Mouse (Mus musculus): ENCODE results near the gene Kazn. TPM values are rescaled to one million over a fixed set of nuclear protein-coding genes. Genes with fewer than 3 reads are reported as not detected.
A peak's percentile ranks its signal among the peaks of the same experiment; 100 is the strongest.

Kazn gene
- polyA plus RNA-seq, 1 experiment: 2.7 TPM

DNA sequence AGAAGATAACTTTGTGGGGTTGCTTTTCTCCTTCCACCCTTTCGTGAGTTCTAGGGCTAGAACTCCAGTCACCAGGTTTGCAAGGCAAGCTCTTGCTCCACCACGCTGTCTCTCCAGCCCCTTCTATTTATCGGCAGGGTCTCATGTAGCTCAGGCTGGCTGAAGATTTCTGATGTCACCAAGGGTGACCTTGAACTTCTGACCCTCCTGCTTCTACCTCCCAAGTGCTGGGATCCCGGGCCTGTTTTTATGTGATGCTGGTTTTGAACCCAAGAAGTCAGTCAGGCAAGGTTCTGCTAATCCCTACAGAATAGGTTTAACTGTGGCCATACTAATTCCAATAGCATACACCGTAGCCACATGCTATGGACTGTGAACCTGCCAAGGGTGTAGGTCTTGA lies 5.4 kb upstream of the Kazn start:
- Histone ChIP-seq H3K36me3 (replicated peaks; ENCODE audit: low read length) (no peaks in the 10 kb centered on the region), H3K27me3 (replicated peaks) (peaks cover 27% of the 10 kb centered on the region), H3K9me3 (no peaks in the 10 kb centered on the region), H3K4me3 (replicated peaks) (no peak overlapping the region), H3K4me1 (no peaks in the 10 kb centered on the region; the same call in 1 of the 2 replicates)
- no peak for TF ChIP-seq GATA1 (IDR thresholded peaks at IDR 0.05; ENCODE audit: borderline replicate concordance, low read length)
- TF ChIP-seq FLI1 (IDR thresholded peaks at IDR 0.05; ENCODE audit: low read length): no peak

DNA sequence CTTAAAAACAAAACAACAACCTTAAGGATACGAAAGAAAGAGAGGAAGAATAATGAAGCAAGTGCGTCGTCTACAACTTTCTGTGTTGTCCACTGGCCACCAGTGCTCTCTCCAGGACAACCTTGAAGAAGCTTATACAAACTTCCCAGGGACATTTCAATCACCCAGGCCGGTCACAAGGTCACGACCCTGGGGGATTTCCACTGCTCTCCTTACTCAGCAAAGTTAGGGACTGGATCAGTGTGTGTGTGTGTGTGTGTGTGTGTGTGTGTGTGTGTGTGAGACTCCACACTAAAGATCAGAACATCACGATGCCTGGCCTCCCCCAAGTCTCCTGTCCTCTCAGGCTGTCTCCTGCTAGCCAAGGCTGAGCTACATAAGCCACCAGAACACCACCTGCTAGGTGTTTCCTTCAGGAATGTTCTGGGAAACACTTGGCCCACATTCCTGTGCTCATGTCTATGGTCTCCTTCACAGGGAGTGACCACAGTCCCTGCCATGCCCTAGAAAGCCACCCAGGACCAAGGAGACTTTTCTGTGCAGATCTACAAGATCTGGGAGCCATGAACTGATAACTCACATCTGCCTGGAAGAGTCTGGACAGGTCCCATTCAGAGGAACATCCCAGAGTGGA lies 3.7 kb upstream of the Kazn start:
- Histone ChIP-seq H3K36me3 (replicated peaks; ENCODE audit: low read length) (no peaks in the 10 kb centered on the region), H3K9me3 (no peaks in the 10 kb centered on the region), H3K4me1 (peaks cover 17% of the 10 kb centered on the region), H3K4me3 (replicated peaks) (no peak overlapping the region), H3K27me3 (replicated peaks) (peaks cover 45% of the 10 kb centered on the region)
- TF ChIP-seq GATA1 (IDR thresholded peaks at IDR 0.05; ENCODE audit: borderline replicate concordance, low read length) (no peak), FLI1 (IDR thresholded peaks at IDR 0.05; ENCODE audit: low read length) (no peak)

DNA sequence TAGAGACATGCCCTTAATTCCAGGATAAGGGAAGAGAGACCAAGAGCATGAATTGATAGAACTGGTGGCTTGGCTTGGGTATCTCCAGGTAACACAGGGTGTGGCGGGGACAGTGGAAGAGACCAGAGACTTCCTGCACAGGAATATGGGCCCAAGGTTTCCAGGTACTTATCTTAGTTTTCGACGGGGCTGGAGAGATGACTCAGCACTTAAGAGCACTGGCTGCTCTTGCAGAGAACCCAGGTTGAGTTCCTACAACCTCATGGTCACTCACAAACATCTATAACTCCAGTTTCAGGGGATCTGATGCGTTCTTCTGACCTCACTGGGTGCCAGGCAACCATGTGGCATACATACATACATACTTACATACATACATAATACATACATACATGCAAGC lies 3.0 kb upstream of the Kazn start:
- Histone ChIP-seq H3K9me3 (no peaks in the 10 kb centered on the region), H3K36me3 (replicated peaks; ENCODE audit: low read length) (no peaks in the 10 kb centered on the region), H3K4me3 (replicated peaks) (no peak overlapping the region), H3K27me3 (replicated peaks) (peaks cover 52% of the 10 kb centered on the region), H3K4me1 (peaks cover 17% of the 10 kb centered on the region)
- TF ChIP-seq GATA1 (IDR thresholded peaks at IDR 0.05; ENCODE audit: borderline replicate concordance, low read length) (no peak), FLI1 (IDR thresholded peaks at IDR 0.05; ENCODE audit: low read length) (no peak)

DNA sequence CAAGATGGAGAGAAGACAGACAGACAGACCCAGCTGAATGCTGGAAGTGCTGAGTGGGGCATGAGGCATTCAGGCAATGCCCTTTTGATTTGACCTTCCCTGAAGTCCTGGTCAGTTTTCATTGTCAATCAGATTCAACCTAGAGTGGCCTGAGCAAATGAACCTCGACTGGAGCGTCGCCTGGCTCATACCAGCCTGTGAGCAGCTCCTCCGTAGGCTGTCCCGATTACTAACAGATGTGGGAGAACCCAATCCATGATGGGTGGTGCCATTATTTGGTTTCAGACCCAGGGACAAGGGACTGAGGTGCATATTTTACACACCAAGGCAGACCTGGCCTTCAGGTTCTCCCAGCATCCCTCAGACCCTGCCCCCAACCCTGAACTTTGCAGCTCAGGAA lies 1.7 kb upstream of the Kazn start:
- Histone ChIP-seq H3K9me3 (no peaks in the 10 kb centered on the region), H3K27me3 (replicated peaks) (peaks cover 52% of the 10 kb centered on the region), H3K4me1 (peaks cover 17% of the 10 kb centered on the region), H3K36me3 (replicated peaks; ENCODE audit: low read length) (no peaks in the 10 kb centered on the region), H3K4me3 (replicated peaks) (no peak overlapping the region)
- TF ChIP-seq GATA1 (IDR thresholded peaks at IDR 0.05; ENCODE audit: borderline replicate concordance, low read length): no peak
- TF ChIP-seq FLI1 (IDR thresholded peaks at IDR 0.05; ENCODE audit: low read length): no peak

DNA sequence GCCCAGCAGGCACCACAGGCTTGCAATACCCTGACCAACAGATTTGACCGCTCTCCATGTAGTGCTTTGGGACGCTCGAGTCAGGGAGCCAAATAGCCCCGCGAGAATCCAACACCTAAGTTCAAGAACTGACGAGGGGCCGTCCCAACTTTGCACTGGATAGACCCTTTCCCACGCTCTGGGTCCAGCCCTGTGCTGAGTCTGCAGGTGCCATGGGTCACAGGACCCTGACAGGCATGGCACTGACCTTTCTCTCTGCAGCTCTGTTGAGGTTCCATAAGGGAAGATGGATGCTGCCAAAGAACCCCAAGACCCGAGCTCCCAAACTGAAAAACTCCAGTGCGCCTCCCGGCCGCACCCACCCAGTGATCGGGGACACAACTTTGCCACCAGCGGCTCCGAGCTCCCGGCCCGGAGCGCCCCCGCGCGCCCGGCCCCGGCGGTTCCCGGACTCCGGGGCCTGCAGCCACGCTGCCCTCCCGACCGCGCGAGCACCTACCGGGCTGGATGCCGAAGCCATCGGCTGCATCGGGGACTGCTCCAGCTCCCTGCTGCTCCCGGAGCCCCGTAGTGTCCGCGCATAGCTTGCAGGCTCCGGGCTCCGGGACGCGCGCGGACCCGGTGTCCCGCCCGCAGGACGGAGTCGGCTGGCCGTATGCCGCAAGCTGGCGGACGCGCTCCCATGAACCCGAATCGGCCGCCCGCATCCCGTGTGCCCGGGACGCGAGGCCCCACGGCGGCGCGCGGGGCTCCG lies 538 bp downstream of the Kazn start:
- Histone ChIP-seq H3K27me3 (replicated peaks) (peaks cover 54% of the 10 kb centered on the region), H3K9me3 (no peaks in the 10 kb centered on the region), H3K4me3 (replicated peaks) (peak overlapping the region; percentile 91), H3K4me1 (peaks cover 17% of the 10 kb centered on the region), H3K36me3 (replicated peaks; ENCODE audit: low read length) (no peaks in the 10 kb centered on the region)
- no peak for TF ChIP-seq FLI1 (IDR thresholded peaks at IDR 0.05; ENCODE audit: low read length)
- TF ChIP-seq GATA1 (IDR thresholded peaks at IDR 0.05; ENCODE audit: borderline replicate concordance, low read length): no peak

DNA sequence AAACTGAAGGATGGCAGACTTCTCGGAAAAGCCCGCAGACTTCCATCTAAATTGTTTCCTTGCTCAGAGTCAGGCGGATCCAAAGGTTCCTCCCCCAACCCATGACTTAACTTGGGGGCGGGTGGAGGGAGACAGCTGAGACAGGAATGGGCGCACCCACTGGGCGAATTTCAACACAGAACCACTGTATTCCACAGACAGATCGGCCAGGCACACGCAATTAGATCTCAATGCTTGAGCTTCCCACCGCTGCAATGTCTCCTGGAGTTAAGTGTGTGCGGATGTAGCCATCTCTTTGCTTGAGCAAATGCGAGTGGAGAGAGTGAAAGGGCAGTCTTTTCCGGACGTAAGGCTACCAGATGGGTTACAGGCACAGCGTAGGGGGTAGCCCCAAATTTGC lies 1.2 kb downstream of the Kazn start:
- no peak for TF ChIP-seq FLI1 (IDR thresholded peaks at IDR 0.05; ENCODE audit: low read length)
- no peak for TF ChIP-seq GATA1 (IDR thresholded peaks at IDR 0.05; ENCODE audit: borderline replicate concordance, low read length)
- Histone ChIP-seq H3K4me1 (peaks cover 17% of the 10 kb centered on the region), H3K9me3 (no peaks in the 10 kb centered on the region), H3K36me3 (replicated peaks; ENCODE audit: low read length) (no peaks in the 10 kb centered on the region), H3K27me3 (replicated peaks) (peaks cover 54% of the 10 kb centered on the region), H3K4me3 (replicated peaks) (peak overlapping the region; percentile 91)

DNA sequence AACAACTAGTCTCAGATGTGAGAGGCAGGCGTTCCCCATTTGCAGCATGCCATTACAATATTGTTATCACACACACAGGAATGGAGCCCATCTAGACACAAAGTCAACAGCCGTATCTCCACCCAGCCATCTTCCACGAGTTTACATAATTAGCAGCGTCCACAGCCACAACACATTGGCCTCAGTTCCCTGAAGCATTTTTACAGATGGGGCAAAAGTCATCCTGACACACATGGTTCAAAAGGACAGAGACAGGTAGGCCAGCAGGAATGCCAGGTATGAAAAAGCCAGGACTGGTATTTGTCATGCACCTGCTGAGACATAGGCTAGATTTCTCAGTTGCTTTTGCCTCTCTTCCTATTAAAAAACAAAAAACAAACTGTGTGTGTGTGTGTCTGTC lies 2.5 kb downstream of the Kazn start:
- H3K36me3 ChIP-seq (replicated peaks; ENCODE audit: low read length): no peaks in the 10 kb centered on the region
- no peaks in the 10 kb centered on the region for H3K9me3 ChIP-seq
- H3K4me3 ChIP-seq (replicated peaks): no peak overlapping the region
- H3K4me1 ChIP-seq: peaks cover 17% of the 10 kb centered on the region
- peaks cover 53% of the 10 kb centered on the region for H3K27me3 ChIP-seq (replicated peaks)
- TF ChIP-seq GATA1 (IDR thresholded peaks at IDR 0.05; ENCODE audit: borderline replicate concordance, low read length) (no peak), FLI1 (IDR thresholded peaks at IDR 0.05; ENCODE audit: low read length) (no peak)

DNA sequence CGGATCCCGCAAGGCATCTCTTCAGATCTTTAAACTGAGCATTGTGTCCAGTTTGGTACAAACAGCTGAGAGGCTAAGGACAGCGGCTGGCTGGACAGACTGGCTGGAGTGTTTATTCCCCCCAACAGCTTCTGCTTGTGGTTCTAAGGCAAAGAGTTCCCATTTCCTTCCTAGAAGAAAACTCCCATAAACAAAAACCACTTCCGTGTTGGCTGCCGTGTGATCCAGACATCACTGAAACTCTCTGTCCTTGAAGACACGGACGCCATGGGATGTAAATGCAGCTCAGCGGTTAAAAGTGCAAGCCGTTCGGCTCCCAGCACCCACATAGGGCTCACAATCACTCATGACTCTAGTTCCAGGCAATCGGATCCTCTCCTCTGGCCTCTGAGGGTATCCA lies 3.8 kb downstream of the Kazn start:
- Histone ChIP-seq H3K36me3 (replicated peaks; ENCODE audit: low read length) (no peaks in the 10 kb centered on the region), H3K9me3 (no peaks in the 10 kb centered on the region), H3K4me3 (replicated peaks) (no peak overlapping the region), H3K27me3 (replicated peaks) (peaks cover 44% of the 10 kb centered on the region), H3K4me1 (peaks cover 17% of the 10 kb centered on the region)
- no peak for TF ChIP-seq FLI1 (IDR thresholded peaks at IDR 0.05; ENCODE audit: low read length)
- TF ChIP-seq GATA1 (IDR thresholded peaks at IDR 0.05; ENCODE audit: borderline replicate concordance, low read length): no peak

DNA sequence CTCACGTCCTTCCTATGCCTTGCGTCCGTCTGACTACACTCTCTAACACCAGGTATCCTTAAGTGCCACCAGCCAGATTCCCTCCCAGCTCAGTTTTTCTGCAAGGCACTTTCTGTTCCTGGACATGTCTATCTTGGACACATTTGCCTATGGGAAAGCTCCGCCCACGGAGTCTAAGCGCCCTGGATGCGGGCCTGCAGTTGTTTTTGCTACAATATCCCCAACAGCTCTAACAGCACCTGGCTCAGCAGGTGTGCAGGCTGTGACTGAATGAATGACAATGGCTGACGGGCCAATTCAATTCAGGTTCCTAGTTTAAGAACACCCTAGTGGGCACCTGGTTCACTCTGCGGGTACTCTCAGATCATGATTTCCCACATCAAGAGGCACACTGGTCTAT lies 4.4 kb downstream of the Kazn start:
- TF ChIP-seq GATA1 (IDR thresholded peaks at IDR 0.05; ENCODE audit: borderline replicate concordance, low read length) (no peak), FLI1 (IDR thresholded peaks at IDR 0.05; ENCODE audit: low read length) (no peak)
- Histone ChIP-seq H3K4me1 (peaks cover 17% of the 10 kb centered on the region), H3K27me3 (replicated peaks) (peaks cover 39% of the 10 kb centered on the region), H3K36me3 (replicated peaks; ENCODE audit: low read length) (no peaks in the 10 kb centered on the region), H3K9me3 (no peaks in the 10 kb centered on the region), H3K4me3 (replicated peaks) (no peak overlapping the region)

DNA sequence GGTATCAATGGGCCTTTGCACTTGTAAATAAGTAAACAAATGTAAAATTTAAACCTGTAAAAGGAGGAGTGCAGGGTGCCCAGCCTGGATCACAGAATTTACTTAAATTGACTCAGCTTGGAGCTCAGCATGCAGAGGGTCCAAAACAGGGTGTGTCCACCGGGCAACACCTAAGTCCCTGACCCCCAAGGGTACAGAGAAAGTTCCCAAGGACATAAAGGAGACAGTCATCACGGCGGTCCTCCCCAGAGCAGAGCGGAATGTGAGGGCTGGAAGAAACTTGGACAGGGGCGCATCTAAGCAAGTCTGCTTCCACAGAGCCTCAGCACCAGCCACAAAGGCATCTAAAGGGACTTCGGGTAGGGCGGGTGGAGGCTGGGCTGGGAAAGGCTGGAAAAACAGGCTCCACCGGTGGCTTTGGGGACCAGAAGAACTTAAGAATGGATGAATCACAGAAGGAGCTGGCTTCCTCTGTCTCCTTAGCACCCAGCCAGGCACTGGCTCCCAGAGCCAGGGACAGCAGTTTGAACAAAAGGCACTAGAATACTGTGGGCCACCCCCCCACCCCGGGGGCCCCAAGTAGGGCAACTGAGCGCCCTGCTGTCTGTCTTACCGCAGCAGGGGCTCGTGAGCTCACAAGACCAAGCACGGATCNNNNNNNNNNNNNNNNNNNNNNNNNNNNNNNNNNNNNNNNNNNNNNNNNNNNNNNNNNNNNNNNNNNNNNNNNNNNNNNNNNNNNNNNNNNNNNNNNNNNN lies 10.2 kb downstream of the Kazn start:
- Histone ChIP-seq H3K4me1 (no peaks in the 10 kb centered on the region), H3K4me3 (replicated peaks) (no peak overlapping the region), H3K9me3 (no peaks in the 10 kb centered on the region), H3K27me3 (replicated peaks) (peaks cover 2% of the 10 kb centered on the region), H3K36me3 (replicated peaks; ENCODE audit: low read length) (no peaks in the 10 kb centered on the region)
- TF ChIP-seq GATA1 (IDR thresholded peaks at IDR 0.05; ENCODE audit: borderline replicate concordance, low read length) (no peak), FLI1 (IDR thresholded peaks at IDR 0.05; ENCODE audit: low read length) (no peak)

All from megakaryocyte, embryonic 14.5 days (primary cell).